Mouse (Mus musculus) central nervous system, embryonic 18 days (tissue): ENCODE measurements around the gene Cir1. TPM values are rescaled to one million over a fixed set of nuclear protein-coding genes. Genes with fewer than 3 reads are reported as not detected.

Experiments used
- polyA plus RNA-seq: library from polyadenylated mRNA; depleted of rRNA; stranded (reverse); fragments of >200 nt; gene quantifications from 2 replicates; pipeline ENCODE4 v1.2.3, GENCODE M21; 2012; rRNA removed

Gene Cir1
- 25.8 and 28.8 TPM in 2 replicates for polyA plus RNA-seq

DNA sequence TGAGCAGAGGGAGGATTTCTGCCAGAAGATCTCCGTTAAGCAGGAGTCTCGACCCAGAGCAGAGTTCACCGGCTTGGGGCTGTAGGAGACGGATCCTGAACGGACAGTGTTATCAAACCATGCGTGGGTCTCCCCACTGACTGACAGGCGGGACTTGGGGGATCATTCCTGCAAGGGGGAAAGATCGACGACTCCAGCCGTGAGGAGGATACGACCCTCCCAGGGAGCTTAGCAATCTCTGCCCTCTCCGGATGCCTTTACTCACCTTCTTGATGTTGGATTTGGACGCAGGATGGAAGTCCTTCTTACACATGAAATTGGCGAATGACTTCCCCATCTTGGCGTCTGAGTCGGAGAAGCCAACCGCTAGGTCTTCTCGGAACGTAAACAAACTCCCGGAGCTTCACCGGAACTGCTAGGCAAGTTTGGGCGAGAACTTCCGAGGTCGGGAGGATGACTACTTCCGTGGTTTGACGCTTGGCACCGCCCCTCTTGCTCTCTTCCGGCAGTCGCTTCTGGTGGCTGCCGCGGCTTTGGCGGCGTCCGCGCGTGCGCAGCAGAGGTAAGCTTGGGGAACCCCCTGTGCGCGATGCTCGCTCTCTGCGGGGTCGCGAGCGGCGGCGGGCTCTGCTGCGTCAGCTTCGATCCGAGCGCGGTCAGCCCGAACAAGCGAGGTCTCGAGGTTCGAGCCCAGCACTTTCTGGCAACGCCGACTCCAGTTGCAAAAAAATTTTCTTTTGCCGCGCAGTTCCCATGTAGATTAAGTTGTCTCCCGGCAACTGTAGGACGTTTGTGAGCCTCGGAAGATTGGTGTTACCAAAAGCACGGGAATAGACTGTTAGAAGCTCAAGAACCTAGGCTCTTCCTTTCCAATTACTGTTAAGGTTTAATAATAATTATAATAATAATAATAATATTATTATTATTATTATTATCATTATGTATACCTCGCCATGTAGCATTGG is at the start of gene Cir1, which contains the start of gene Scrn3:
Cir1 (minus strand) TSS at position 550 of the 965 bp plus-strand sequence.
Scrn3 (plus strand) TSS at position 450 of the 965 bp plus-strand sequence.

DNA sequence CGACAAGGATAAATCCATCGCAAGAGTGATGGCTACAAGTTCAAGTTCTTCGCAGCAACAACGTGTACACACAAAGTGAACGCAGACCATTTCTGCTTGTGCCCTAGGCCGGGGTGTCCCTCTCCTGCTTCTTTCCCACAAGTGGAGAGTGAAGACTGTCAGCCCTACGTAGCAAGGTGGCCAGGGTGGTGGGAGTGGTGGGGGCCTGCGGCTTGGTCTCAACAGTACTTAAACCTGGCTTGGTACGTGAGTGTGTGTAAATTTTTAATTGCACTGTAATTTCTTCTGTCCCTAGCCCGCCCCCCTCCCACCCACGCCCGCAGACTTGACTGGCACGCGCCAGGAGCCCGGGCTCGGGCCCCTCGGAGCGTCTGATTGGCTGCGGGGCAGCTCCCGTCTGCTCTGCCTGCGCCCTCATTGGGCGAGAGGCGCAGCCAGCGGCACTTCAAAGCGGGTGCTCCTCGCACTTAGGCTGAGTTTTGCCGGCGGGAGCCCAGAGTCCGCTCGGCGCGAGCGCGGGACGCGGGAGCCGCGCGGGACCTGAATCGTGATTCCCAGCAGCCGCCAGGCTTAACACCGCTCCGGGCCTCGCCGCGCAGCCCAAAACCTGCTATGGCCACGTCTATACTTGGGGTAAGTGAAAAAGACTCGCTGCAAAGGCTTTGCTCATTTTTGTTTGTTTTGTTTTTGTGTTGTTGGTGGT is 40.9 kb downstream of the Cir1 start, which contains the start of gene Sp9:
Sp9 (plus strand) TSS at position 467 of the 703 bp plus-strand sequence.

Other genes starting within 250 kb of the Cir1 start
- 55.6 and 61.2 TPM in 2 replicates for gene Ola1, start 93.8 kb downstream of the Cir1 start, polyA plus RNA-seq
- gene Sp9, start 40.8 kb downstream of the Cir1 start, polyA plus RNA-seq = 8.0 and 11.9 TPM in 2 replicates
- gene Scrn3, start 100 bp downstream of the Cir1 start, polyA plus RNA-seq = 6.0 and 7.2 TPM in 2 replicates
- gene Gpr155, start 73.9 kb upstream of the Cir1 start, polyA plus RNA-seq = 12.2 and 13.7 TPM in 2 replicates
- gene Wipf1, start 217.0 kb upstream of the Cir1 start, polyA plus RNA-seq = 2.0 and 2.3 TPM in 2 replicates